Mouse (Mus musculus) lung, adult 2 months (tissue): Measurements from ENCODE around the gene Ltc4s.

Experiments used
- CTCF ChIP-seq: fragments of 200-500 bp; IDR thresholded peaks from 2 replicates; pipeline ENCODE4 v1.5.1; 2011; ENCODE audit warnings: mild to moderate bottlenecking, low read length, control low read depth; ENCODE audit not compliant: insufficient read depth
- POLR2A ChIP-seq: fragments of 200-500 bp; IDR thresholded peaks from 2 replicates; pipeline ENCODE4 v1.6.1; 2011; ENCODE audit warnings: low read depth, mild to moderate bottlenecking, control low read depth, low read length, borderline replicate concordance; ENCODE audit errors: extremely low read depth

DNA sequence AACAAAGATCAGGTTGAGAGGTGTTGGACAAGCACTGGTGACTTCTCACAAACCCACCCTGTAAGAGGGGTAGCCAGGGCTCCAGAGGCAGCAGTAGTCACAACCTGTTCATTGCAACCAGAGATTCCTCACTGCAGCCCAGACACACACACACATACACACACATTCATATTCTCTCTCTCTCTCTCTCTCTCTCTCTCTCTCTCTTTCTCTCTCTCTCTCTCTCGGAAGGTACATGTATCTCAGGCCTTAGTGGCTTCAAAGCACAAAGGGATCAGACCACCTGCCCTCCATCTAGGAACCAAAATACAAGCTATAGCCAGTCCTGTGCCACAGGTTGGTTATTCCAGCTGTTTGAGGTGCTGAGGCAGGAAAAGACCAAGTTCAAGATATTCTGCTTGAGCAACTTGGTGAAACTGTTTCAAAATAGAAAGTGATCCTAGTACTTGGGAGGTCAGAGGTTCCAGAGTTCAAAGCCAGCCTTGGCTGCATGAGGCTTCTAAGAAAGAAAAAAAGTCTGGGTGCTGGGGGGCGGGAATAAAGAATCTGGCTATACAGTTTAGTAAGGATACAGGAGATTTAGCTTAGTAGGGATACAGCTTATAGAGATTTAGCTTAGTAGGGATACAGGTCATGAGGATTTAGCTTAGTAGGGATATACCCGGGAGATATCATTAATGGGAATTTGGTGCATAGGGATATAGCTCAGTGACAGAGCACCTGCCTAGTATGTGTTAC lies 26.9 kb downstream of the Ltc4s start:
- TF ChIP-seq CTCF (no peak), POLR2A (no peak)
